Mouse (Mus musculus) embryonic facial prominence, embryonic 15.5 days (tissue): ENCODE data around the gene Diaph3. TPM values are rescaled to one million over a fixed set of nuclear protein-coding genes. Genes with fewer than 3 reads are reported as not detected.

Experiments
- ATAC-seq: fragments of 200-750 bp; cut with Nextera tagmentation; 2 replicates; pipeline ENCODE4 v1.8.0; 2017; ENCODE audit warnings: low read depth, moderate TSS enrichment; ENCODE audit not compliant: insufficient number of reproducible peaks, low FRiP score, low TSS enrichment
- H3K27ac ChIP-seq: fragments of 300-500 bp; sonication (generic); replicated peaks from 2 replicates; pipeline ENCODE4 v1.5.1; 2015; ENCODE audit warnings: mild to moderate bottlenecking, inconsistent platforms
- H3K27me3 ChIP-seq: fragments of 300-500 bp; sonication (generic); 2 replicates; pipeline ENCODE4 v1.6.1; 2015; ENCODE audit warnings: inconsistent platforms
- H3K36me3 ChIP-seq: fragments of 300-500 bp; sonication (generic); 2 replicates; pipeline ENCODE4 v1.6.1; 2015; ENCODE audit warnings: mild to moderate bottlenecking, inconsistent platforms
- H3K4me1 ChIP-seq: fragments of 300-500 bp; sonication (generic); 2 replicates; pipeline ENCODE4 v1.6.1; 2015; ENCODE audit warnings: inconsistent platforms
- H3K4me2 ChIP-seq: fragments of 300-500 bp; sonication (generic); replicated peaks from 2 replicates; pipeline ENCODE4 v1.6.1; 2015; ENCODE audit warnings: mild to moderate bottlenecking, inconsistent platforms
- H3K4me3 ChIP-seq: fragments of 300-500 bp; sonication (generic); replicated peaks from 2 replicates; pipeline ENCODE4 v1.5.1; 2015; ENCODE audit warnings: mild to moderate bottlenecking, inconsistent platforms
- H3K9ac ChIP-seq: fragments of 300-500 bp; sonication (generic); 2 replicates; pipeline ENCODE4 v1.6.1; 2015; ENCODE audit warnings: inconsistent platforms
- H3K9me3 ChIP-seq: fragments of 300-500 bp; sonication (generic); replicated peaks from 2 replicates; pipeline ENCODE4 v1.6.1; 2016; ENCODE audit warnings: inconsistent platforms
- WGBS: fragments of 180-500 bp; shearing (Covaris S2); methylation state at CpG from one replicate; pipeline ENCODE4 v1.1.7; 2015; 5-methylcytosine and 5-hydroxymethylcytosine counted together
- polyA plus RNA-seq: library from polyadenylated mRNA; unstranded; fragments of >200 nt; fragmentation: Nextera tagmentation; extraction: Ambion mirVana; gene quantifications from 2 replicates; pipeline ENCODE4 v1.2.1, GENCODE M21; 2015

Gene Diaph3
- polyA plus RNA-seq, result 10.0 and 12.8 TPM in 2 replicates

GRCm38 (mm10) chr14:87140963-87141486 is at the start of gene Diaph3:
Gene Diaph3 (minus strand): TSS chr14:87141235.
- H3K36me3 ChIP-seq, result no peaks in the 10 kb centered on the region
- H3K4me1 ChIP-seq, result peaks cover 5% of the 10 kb centered on the region; the same call in 1 of the 2 replicates
- H3K9ac ChIP-seq, result peak within 1 kb of the TSS; percentile 15
- under 1% methylated on average over 43 of the region's 43 CpGs for WGBS
- H3K4me3 ChIP-seq, result peak within 1 kb of the TSS; percentile 79
- peak within 1 kb of the TSS; percentile 68 for H3K4me2 ChIP-seq
- no peaks in the 10 kb centered on the region for H3K9me3 ChIP-seq
- peak within 1 kb of the TSS; percentile 63 for H3K27ac ChIP-seq
- ATAC-seq, result peak; percentile 98
- H3K27me3 ChIP-seq, result no peaks in the 10 kb centered on the region

- H3K4me2 ChIP-seq, result no peak overlapping the region
- no peaks in the 10 kb centered on the region for H3K4me1 ChIP-seq
- H3K9ac ChIP-seq, result no peak overlapping the region
- H3K36me3 ChIP-seq, result no peaks in the 10 kb centered on the region
- ATAC-seq, result no peak
- 80% methylated on average over 4 of the region's 4 CpGs for WGBS
- no peak overlapping the region for H3K4me3 ChIP-seq
- no peaks in the 10 kb centered on the region for H3K27me3 ChIP-seq
- no peak overlapping the region for H3K27ac ChIP-seq
- no peaks in the 10 kb centered on the region for H3K9me3 ChIP-seq
Measured at GRCm38 (mm10) chr14:87190685-87191084, 49.6 kb upstream of the Diaph3 start.

GRCm38 (mm10) chr14:87171577-87171976 is 30.5 kb upstream of the Diaph3 start:
- WGBS, result 86% methylated on average over 6 of the region's 6 CpGs
- Histone ChIP-seq H3K9ac (no peak overlapping the region), H3K36me3 (no peaks in the 10 kb centered on the region), H3K4me2 (no peak overlapping the region), H3K4me1 (no peaks in the 10 kb centered on the region), H3K27me3 (no peaks in the 10 kb centered on the region), H3K4me3 (no peak overlapping the region), H3K27ac (no peak overlapping the region), H3K9me3 (no peaks in the 10 kb centered on the region)
- ATAC-seq, result no peak

GRCm38 (mm10) chr14:87169151-87169550 is 28.1 kb upstream of the Diaph3 start:
- 48% methylated on average over 1 of the region's 1 CpGs for WGBS
- Histone ChIP-seq H3K4me3 (no peak overlapping the region), H3K4me1 (no peaks in the 10 kb centered on the region), H3K27me3 (no peaks in the 10 kb centered on the region), H3K9ac (no peak overlapping the region), H3K4me2 (no peak overlapping the region), H3K27ac (no peak overlapping the region), H3K9me3 (no peaks in the 10 kb centered on the region), H3K36me3 (no peaks in the 10 kb centered on the region)
- no peak for ATAC-seq

- 68% methylated on average over 9 of the region's 9 CpGs for WGBS
- no peak overlapping the region for H3K9ac ChIP-seq
Measured at GRCm38 (mm10) chr14:87155621-87156238, 14.7 kb upstream of the Diaph3 start.

GRCm38 (mm10) chr14:87149684-87150083 is 8.6 kb upstream of the Diaph3 start:
- ATAC-seq, result no peak
- H3K4me2 ChIP-seq, result no peak overlapping the region
- 79% methylated on average over 6 of the region's 6 CpGs for WGBS
- H3K27ac ChIP-seq, result no peak overlapping the region
- H3K36me3 ChIP-seq, result no peaks in the 10 kb centered on the region
- H3K4me1 ChIP-seq, result no peaks in the 10 kb centered on the region
- no peak overlapping the region for H3K9ac ChIP-seq
- no peaks in the 10 kb centered on the region for H3K9me3 ChIP-seq
- H3K27me3 ChIP-seq, result no peaks in the 10 kb centered on the region
- H3K4me3 ChIP-seq, result no peak overlapping the region

More at GRCm38 (mm10) chr14:87155621-87156238, 14.7 kb upstream of the Diaph3 start:
- Histone ChIP-seq H3K4me2 (no peak overlapping the region), H3K27me3 (no peaks in the 10 kb centered on the region), H3K4me3 (no peak overlapping the region), H3K27ac (no peak overlapping the region), H3K9me3 (no peaks in the 10 kb centered on the region), H3K36me3 (no peaks in the 10 kb centered on the region), H3K4me1 (no peaks in the 10 kb centered on the region)
- ATAC-seq, result no peak

GRCm38 (mm10) chr14:87146704-87147103 is 5.7 kb upstream of the Diaph3 start:
- ATAC-seq, result peak; percentile 47; the same call in 1 of the 2 replicates
- H3K9me3 ChIP-seq, result no peaks in the 10 kb centered on the region
- no peak overlapping the region for H3K27ac ChIP-seq
- no peak overlapping the region for H3K4me3 ChIP-seq
- no peak overlapping the region for H3K4me2 ChIP-seq
- H3K4me1 ChIP-seq, result peaks cover under 1% of the 10 kb centered on the region; the same call in 1 of the 2 replicates
- no peak overlapping the region for H3K9ac ChIP-seq
- no peaks in the 10 kb centered on the region for H3K27me3 ChIP-seq
- WGBS, result 29% methylated on average over 3 of the region's 3 CpGs
- H3K36me3 ChIP-seq, result no peaks in the 10 kb centered on the region

- no peak overlapping the region for H3K4me3 ChIP-seq
- H3K36me3 ChIP-seq, result no peaks in the 10 kb centered on the region
- no peak overlapping the region for H3K4me2 ChIP-seq
- H3K4me1 ChIP-seq, result peaks cover 5% of the 10 kb centered on the region; the same call in 1 of the 2 replicates
- H3K27me3 ChIP-seq, result no peaks in the 10 kb centered on the region
- ATAC-seq, result no peak
- no peak overlapping the region for H3K27ac ChIP-seq
- 72% methylated on average over 3 of the region's 3 CpGs for WGBS
- no peak overlapping the region for H3K9ac ChIP-seq
- H3K9me3 ChIP-seq, result no peaks in the 10 kb centered on the region
Measured at GRCm38 (mm10) chr14:87145351-87145750, 4.3 kb upstream of the Diaph3 start.

- H3K9me3 ChIP-seq, result no peaks in the 10 kb centered on the region
- peaks cover 5% of the 10 kb centered on the region; the same call in 1 of the 2 replicates for H3K4me1 ChIP-seq
- WGBS, result 60% methylated on average over 11 of the region's 11 CpGs
- ATAC-seq, result no peak
- H3K36me3 ChIP-seq, result no peaks in the 10 kb centered on the region
- H3K27ac ChIP-seq, result peak overlapping the region; percentile 63; the same call in 1 of the 2 replicates
- no peaks in the 10 kb centered on the region for H3K27me3 ChIP-seq
- peak overlapping the region; percentile 79 for H3K4me3 ChIP-seq
- peak overlapping the region; percentile 68 for H3K4me2 ChIP-seq
- no peak overlapping the region for H3K9ac ChIP-seq
Measured at GRCm38 (mm10) chr14:87141777-87142176, 742 bp upstream of the Diaph3 start.

GRCm38 (mm10) chr14:87140327-87140962 is 590 bp downstream of the Diaph3 start:
- Histone ChIP-seq H3K9me3 (no peaks in the 10 kb centered on the region), H3K9ac (peak overlapping the region; percentile 15), H3K27me3 (no peaks in the 10 kb centered on the region), H3K4me1 (peaks cover 5% of the 10 kb centered on the region; the same call in 1 of the 2 replicates), H3K4me2 (peak overlapping the region; percentile 68), H3K36me3 (no peaks in the 10 kb centered on the region), H3K27ac (peak overlapping the region; percentile 60), H3K4me3 (peak overlapping the region; percentile 79)
- WGBS, result 1% methylated on average over 17 of the region's 17 CpGs
- ATAC-seq, result no peak; the same call in 1 of the 2 replicates

GRCm38 (mm10) chr14:87126076-87126639 is 14.9 kb downstream of the Diaph3 start:
- Histone ChIP-seq H3K4me1 (no peaks in the 10 kb centered on the region), H3K4me3 (no peak overlapping the region), H3K9me3 (no peaks in the 10 kb centered on the region), H3K4me2 (no peak overlapping the region), H3K27me3 (no peaks in the 10 kb centered on the region), H3K9ac (no peak overlapping the region), H3K27ac (no peak overlapping the region), H3K36me3 (no peaks in the 10 kb centered on the region)
- ATAC-seq, result no peak
- WGBS, result 79% methylated on average over 6 of the region's 6 CpGs
